Mouse (Mus musculus): ENCODE measurements around the gene Il18.

Il18 gene

DNA sequence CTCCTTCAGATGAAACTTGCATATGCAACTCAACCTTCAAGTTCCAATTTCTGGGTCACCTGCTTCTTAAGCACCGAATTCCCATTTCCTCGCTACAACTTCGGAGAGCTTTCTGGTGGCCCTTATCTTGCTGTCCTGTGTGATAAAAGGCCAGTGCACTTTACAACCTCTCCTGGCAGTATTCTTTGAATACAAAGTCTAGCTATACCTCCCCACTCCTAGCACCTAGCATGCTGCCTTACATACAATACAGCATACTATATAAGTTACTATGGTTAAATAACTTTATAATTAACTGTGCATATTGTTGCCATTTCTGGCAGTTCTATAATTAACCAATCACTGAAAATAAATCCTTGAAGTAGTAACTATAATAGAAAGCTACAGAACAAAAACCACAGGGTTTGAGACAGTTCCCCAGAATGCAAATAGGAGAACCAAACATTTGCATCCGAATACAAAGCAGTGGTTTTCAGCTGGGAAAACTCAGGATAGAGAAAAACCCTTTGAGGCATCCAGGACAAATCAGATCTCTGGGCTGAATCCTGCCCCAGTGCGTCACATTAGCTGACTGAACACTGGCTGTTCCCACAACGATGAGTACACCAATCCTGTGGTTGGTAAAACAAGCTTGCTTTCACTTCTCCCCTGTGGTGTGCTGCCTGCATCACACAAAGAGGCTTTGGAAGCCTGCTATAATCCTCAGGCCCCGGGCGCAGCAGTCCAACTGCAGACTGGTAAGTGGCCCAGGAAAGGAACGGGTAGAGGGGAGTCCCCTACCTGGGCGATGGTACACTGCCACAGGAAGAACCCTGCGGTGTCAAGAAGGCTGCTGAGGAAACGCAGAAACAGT, at the start of gene Il18:
Il18 (plus strand) TSS at position 587 of the 853 bp plus-strand sequence.
- peak; percentile 26 to 43 for DNase-seq

DNA sequence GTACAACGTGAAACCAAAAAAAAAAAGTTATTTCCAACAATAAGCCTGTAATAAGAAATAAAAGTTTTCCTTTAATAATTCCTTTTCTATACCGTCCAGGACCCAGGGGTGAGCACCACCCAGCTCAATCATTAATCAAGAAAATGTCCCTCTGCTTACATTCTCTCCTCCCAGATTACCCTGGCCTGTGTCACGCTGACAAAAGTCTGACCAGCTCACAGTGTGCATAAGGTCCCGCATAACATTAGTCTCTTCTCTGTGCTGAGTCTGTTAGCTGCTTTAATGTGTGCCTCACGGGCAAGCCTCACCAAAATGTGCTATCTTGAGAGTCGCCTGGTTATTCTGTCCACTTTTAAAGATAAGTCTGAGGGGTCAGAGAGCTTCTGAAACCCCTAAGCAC, 49.2 kb upstream of the Il18 start:
- DNase-seq = no peak

DNA sequence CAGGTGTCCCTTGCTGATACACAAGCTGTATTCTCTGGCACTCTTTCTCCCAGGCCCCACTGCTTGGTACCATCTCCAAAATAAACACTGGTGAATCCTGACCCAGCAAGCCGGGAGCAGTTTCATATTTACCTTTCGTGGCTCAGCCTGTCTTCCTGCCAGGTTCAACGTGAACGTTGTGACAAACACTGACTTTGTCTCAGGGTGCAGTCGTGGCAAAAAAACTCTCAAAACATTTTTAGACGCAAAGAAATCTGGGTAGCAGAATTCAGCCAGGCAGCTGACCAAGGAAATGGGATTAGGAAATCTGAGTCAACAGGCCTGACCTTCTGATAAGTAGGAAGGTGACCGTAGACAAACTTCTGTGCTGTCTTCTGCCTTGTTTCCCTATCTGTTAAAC, 47.1 kb upstream of the Il18 start:
- DNase-seq = no peak

GRCm38 (mm10) chr9:50515462-50515861, 39.2 kb upstream of the Il18 start:
- no peak for DNase-seq

GRCm38 (mm10) chr9:50518781-50519180, 35.8 kb upstream of the Il18 start:
- DNase-seq = peak in 1 of 2 experiments; percentile 22

GRCm38 (mm10) chr9:50520748-50521147, 33.9 kb upstream of the Il18 start:
- no peak for DNase-seq

DNA sequence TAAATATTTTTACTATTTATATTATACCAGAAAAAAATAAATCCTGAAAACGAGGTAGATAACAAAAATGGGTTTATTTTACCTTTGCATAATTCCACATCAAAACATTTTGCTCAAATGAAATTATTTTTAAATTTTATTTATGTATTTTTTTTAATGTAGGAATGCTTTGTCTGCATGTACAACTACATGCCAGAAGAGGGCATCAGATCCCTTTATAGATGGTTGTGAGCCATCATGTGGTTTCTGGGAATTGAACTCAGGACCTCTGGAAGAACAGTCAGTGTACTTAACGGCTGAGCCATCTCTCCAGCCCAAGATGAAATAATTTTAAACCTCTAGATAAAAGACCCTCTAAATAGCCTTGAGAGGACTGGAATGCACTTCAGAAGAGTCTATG, 33.1 kb upstream of the Il18 start:
- DNase-seq = no peak

- DNase-seq = no peak
These were observed 32.1 kb upstream of the Il18 start for GRCm38 (mm10) chr9:50522574-50522973.

DNA sequence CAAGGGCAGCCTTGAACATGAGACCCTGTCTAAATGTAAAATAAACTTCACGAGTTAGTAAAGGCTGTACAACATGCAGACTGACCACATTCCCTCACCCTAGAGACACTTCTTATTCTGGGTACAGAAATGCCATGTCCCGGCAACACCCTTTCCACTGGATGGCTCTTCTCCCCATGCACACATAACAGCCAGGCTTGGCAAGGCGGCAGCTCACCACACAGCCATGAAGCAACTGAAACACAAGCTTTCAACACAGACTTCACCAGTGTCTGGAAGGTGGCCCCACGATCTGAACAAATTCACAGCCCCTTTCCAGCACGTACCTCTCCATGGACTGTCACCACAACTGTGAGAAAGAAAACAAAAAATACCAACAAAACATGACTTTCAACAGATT, 29.7 kb upstream of the Il18 start:
- DNase-seq = no peak

GRCm38 (mm10) chr9:50525585-50525984, 29.0 kb upstream of the Il18 start:
- DNase-seq = no peak

DNA sequence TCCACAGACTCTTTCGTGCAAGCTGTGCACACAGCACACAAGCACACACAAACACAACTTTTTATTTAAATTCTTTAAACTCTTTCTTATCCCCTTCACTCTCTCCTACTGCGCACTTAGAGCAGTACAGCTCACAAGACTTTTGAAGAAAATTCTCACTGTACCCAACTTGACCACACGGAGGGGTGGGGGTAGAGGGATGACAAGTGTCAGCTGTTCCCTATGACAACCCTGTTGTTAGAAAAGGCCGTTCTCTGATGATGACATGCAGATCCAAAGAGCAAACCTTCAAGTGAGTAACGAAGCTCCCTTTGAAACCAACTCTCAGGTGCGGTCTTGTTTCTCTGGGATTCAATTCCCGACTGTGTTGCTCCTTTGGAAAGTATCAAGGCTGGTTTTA, 26.8 kb upstream of the Il18 start:
- no peak for DNase-seq

DNA sequence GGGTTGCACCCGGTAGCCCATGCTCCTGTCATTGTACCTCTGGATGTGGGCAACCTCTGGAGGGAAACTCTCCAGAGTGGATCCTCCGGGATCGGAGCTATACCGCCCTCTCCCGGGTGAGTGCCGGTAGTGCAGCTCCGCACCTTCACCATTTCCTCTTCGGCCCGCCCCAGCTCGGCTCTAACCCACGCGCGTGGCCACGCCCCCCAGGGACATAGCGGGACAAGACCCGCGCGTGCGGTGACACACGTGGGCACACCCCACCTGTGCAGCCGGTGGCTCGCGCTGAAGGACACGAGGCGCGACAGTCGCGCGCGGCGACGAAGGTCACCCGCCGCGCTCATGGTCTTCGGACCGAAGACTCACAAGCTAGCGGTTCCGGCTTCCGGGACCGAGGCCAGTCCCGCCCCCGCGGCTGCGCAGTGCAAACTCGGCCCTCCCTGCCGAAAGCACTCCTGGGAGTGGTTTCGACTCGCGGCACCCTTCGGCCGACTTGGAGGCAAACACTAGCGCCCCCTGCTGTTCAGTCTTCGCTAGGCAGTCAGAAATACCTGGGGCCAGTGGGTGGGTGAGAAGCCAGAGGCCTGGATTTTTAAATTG, 26.2 kb upstream of the Il18 start, which contains the start of gene Pts:
Pts (minus strand) TSS at position 432 of the 600 bp plus-strand sequence.
- peak; percentile 96 to 97 for DNase-seq

DNA sequence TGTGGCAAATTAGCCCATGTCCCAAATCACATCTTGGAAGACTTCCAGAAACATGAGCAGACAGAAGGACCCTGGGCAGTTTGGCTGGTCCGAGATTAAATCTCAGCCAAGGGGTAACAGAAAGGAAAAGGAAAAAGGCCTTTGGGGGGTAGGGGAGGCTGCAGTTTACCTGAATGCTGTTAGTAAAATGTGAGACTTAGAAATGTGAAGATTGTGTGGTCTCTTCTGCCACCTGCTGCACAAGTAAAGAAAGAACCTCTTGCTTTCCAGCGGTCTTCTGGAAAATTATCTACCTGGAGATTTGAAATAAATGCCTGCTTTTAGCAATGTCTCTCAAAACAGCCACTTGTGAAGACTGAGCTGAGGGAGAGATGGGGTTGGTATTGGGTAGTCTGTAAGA, 23.7 kb upstream of the Il18 start:
- peak in 1 of 2 experiments; percentile 34 for DNase-seq

DNA sequence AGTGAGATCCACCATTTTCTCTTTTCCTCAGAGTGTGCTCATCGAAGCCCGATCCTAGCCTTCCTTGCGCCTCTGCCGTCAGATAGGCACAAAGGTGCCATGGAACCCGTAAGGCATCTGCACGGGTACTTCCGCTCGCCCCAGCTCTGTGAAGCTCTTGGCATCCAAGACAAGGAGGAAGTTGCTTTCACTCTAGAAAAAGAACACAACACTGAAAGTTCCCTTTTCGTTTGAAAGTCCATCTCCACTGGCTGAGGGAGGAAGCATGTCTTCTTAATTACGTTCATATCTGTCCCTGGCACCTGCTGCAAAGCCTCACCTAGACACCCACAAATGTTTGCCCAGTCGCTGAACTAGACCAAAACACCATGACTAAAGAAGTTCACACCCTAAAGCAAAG, 21.3 kb upstream of the Il18 start:
- peak; percentile 55 to 70 for DNase-seq

DNA sequence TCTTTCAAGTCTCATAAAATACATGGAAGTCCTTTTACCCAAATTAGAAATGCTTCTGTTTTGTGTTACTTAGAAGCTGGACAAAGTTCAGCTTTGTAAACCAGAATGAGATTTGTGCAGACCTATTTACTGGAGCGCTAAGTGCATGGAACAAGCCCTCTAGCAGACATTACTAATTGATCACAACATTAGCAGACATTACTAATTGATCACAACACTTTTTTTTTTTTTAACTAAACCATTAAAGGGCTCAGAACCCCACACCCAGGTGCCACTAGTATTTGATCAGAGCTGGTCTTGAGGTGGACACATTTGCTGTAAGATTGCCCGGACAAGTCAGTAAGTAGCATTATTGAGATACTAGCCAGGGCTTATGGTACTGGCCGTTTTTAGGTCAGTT, 20.8 kb upstream of the Il18 start:
- no peak for DNase-seq

GRCm38 (mm10) chr9:50535930-50536329, 18.7 kb upstream of the Il18 start:
- no peak for DNase-seq

GRCm38 (mm10) chr9:50536603-50537135, 18.0 kb upstream of the Il18 start:
- no peak for DNase-seq

DNA sequence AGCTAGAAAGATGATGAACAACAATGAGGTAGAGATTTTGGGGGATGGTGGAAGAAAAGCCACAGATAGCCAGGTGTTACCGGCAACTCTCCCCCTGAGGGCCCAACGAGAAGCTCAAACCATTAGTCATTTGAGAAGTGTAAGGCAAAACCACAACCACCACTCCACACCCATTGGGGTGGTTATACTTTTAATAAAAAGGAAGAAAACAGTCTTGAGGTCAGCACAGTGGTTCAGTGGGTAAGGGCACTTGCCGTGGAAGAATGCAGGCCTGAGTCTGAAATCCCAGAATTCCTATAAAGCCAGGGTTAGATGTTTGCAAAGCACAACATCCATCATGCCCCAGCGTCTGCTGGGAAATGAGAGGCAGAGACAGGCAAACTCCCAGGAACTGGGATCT, 17.3 kb upstream of the Il18 start:
- no peak for DNase-seq

DNA sequence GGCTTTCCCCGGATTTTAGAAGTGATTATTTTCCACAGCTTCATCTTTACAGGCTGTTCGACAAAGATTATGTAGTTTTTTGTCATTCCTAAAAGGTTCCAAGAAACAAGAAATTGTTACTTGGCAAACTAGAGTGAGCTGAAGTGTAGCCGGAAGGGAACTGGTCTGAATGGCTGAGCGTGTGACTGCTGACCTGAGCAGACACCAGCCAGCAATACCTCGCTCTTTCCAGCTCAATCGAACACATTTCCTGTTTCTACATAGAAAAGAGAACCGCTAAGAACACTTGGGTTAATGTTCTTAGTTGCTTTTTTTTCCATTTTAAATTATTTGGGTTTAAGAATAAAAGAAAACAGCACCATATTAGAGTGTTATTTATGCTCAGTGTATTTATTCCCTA, 14.5 kb upstream of the Il18 start:
- DNase-seq = no peak

DNA sequence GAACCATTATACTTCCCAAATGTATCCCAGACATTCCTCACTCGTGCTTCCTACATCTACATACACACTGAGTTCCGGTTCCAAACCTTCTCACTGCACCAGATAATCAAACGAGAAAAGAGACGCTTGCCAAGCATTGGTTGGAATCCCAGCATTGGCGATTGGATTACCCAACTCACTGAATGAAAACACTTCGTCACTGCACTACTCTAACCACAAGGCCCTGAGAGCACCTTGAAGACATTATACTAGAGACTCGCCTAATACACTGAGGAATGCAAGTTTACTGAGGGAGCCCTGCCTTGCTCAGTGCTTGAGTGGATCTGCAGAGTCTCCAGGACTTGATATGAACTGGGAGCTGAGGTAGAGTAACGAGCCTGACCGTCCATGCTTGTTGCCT, 12.2 kb upstream of the Il18 start:
- DNase-seq = no peak

DNA sequence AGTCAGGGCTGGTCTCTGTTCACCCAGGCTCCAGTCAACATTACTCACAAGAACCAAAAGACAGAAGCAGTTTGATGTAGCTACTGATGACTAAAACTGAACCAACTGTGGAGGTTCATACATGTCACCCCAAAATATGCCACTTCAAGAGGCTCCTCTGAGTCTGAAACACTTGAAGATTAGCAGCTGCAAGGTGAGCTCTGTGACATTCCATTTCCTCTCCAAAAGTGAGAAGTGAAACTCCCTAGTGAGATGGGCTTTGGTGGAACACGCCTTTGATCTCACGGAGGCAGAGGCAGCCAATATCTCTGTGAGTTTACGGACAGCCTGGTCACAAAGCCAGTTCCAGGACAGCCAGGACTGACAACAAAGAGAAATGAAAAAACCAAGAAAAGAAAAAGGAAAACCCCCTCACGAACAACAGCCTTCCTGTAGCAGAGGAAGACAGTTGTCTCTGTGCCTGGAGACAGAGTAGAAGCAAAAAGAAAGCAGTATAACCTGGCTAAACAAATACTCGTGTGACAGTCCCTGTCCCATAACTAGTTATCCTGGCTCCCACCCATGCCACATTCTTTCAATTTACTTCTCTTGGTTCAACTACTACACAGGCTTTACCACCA, 6.7 kb upstream of the Il18 start:
- peak; percentile 33 to 48 for DNase-seq

DNA sequence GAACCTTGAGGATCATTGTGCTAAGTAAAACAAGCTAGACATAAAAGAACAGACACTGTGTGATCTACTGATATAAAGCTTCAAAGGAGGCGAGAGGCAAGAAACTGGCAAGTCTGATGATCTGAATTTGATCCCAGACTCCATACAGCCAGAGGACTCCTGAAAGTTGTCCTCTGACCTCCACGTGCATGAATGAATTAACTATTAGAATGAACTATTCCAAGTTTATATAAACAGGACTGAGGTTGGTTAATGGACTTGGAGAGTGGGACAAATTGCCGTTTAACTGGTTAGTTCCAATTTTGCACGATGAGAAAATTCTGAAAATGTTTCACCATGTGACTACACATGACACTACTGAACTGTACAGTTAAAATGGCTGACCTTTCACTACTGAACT, 5.7 kb upstream of the Il18 start:
- DNase-seq = no peak

- no peak for DNase-seq
These were observed 2.4 kb upstream of the Il18 start for GRCm38 (mm10) chr9:50552206-50552605.

GRCm38 (mm10) chr9:50553547-50553946, 1.1 kb upstream of the Il18 start:
- no peak for DNase-seq
